Mouse (Mus musculus) thymus, postnatal 25 days (tissue): ENCODE measurements at regions not wholly inside any gene's neighbourhood (a gene's known extent, or its start where the extent isn't known, plus 50 kb on each side); places are given as distances from the start of the nearest gene placed in this dataset.

Source experiments
- DNase-seq: peaks from one replicate; pipeline ENCODE4 v3.0.0; 2022

GRCm38 (mm10) chr12:12765055-12765454, 176.7 kb downstream of the Mycn start:
- DNase-seq: no peak

- no peak for DNase-seq
Measured at GRCm38 (mm10) chr12:12764586-12764985, 177.1 kb downstream of the Mycn start.

- DNase-seq: no peak
Measured at GRCm38 (mm10) chr12:12756301-12756948, 185.3 kb downstream of the Mycn start.

- no peak for DNase-seq
Measured at GRCm38 (mm10) chr12:12753849-12754248, 187.9 kb downstream of the Mycn start.

- DNase-seq: no peak
Measured at GRCm38 (mm10) chr12:12751670-12752426, 189.9 kb downstream of the Mycn start.

- no peak for DNase-seq
Measured at GRCm38 (mm10) chr12:12749690-12750089, 192.0 kb downstream of the Mycn start.

- no peak for DNase-seq
Measured at GRCm38 (mm10) chr12:12746852-12747454, 194.8 kb downstream of the Mycn start.

GRCm38 (mm10) chr12:12744492-12744891, 197.2 kb downstream of the Mycn start:
- DNase-seq: no peak

- no peak for DNase-seq
Measured at GRCm38 (mm10) chr12:12738631-12739331, 202.9 kb downstream of the Mycn start.

GRCm38 (mm10) chr12:12725797-12726196, 215.9 kb downstream of the Mycn start:
- DNase-seq: no peak

GRCm38 (mm10) chr12:12725075-12725474, 216.6 kb downstream of the Mycn start:
- no peak for DNase-seq

- DNase-seq: no peak
Measured at GRCm38 (mm10) chr12:12723724-12724487, 217.8 kb downstream of the Mycn start.

- no peak for DNase-seq
Measured at GRCm38 (mm10) chr12:12722982-12723661, 218.6 kb downstream of the Mycn start.

GRCm38 (mm10) chr12:12716691-12717090, 225.0 kb downstream of the Mycn start:
- no peak for DNase-seq

- DNase-seq: no peak
Measured at GRCm38 (mm10) chr12:12715956-12716669, 225.6 kb downstream of the Mycn start.

- no peak for DNase-seq
Measured at GRCm38 (mm10) chr12:12715528-12715927, 226.2 kb downstream of the Mycn start.

GRCm38 (mm10) chr12:12710184-12710609, 231.5 kb downstream of the Mycn start:
- DNase-seq: no peak

- DNase-seq: no peak
Measured at GRCm38 (mm10) chr12:12708954-12709523, 232.7 kb downstream of the Mycn start.

GRCm38 (mm10) chr12:12706326-12706920, 235.3 kb downstream of the Mycn start:
- no peak for DNase-seq

GRCm38 (mm10) chr12:12701735-12702134, 240.0 kb downstream of the Mycn start:
- no peak for DNase-seq
